Mouse (Mus musculus) CD4-positive helper T cell, adult 2 months (primary cell): Measurements from ENCODE around the gene Cks2.
A peak's percentile ranks its signal among the peaks of the same experiment; 100 is the strongest.
"Not testable (repeated sequence)": the region's sequence is repeated elsewhere in the genome, so short reads cannot be mapped to it uniquely, and the experiment has no call there.

Experiments used
- DNase-seq: peaks from one replicate; pipeline ENCODE4 v3.0.0-alpha.2; 2012; ENCODE audit warnings: low read depth, missing footprints, low spot score

The Cks2 gene

GRCm38 (mm10) chr13:51638958-51639357 is 6.1 kb upstream of the Cks2 start:
- peak; percentile 65 for DNase-seq

- DNase-seq: no peak
Measured at GRCm38 (mm10) chr13:51641424-51641823, 3.6 kb upstream of the Cks2 start.

GRCm38 (mm10) chr13:51642171-51642778 is 2.8 kb upstream of the Cks2 start:
- no peak for DNase-seq

DNA sequence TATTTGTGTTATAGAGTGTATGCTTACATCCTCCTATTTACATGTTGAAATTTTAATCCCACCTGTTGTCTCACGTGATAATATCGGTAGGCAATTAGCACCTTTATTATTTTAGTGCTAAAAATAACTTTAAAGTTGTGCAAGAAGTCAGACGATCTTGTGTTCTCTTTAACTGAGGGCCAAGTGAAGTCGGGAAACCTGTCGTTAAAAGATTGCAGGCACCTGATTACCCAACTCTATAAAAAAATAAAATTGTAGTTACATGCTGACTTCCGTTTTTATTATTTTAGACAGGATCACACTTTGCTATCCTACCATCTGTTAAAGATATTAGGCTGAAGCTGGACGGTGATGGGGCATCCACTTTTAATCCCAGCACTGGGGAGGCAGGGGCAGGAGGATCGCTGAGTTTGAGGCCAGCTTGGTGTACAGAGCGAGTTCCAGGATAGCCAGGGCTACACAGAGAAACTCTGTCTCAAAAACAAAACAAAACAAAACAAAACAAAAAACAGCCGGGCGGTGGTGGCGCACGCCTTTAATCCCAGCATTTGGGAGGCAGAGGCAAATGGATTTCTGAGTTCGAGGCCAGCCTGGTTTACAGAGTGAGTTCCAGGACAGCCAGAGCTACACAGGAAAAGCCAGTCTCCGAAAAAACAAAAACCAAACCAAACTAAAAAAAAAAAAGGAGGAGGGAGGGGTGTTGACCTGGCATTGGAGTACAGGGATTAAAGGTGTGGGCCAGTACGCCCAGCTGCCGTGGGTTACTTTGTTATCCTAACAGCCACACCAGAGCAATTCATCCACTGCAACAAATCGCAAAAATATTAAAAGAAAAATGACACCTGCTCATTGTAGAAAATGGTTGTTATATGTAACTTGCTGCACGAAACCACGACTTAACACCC is 856 bp upstream of the Cks2 start:
- DNase-seq: no peak

DNA sequence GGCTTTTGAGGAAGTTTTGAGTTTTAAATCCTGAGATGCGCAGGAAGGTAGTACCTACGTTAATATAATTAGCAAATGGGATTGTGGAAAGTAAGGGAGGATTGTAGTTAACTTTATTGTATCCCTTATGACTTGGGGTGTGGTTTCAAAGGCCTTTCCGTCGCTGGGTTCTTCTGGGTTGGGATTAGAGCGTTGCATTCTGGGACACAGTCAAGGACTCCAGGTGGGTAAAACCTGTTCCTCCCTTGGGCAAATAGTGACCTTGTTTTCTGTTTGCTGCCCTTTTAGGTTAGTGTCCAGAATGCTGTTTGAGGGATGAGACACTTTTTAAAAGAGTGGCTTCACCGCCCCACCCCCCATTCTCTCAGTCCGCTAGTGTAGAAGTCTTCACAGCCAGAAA is 840 bp downstream of the Cks2 start:
- DNase-seq: no peak

DNA sequence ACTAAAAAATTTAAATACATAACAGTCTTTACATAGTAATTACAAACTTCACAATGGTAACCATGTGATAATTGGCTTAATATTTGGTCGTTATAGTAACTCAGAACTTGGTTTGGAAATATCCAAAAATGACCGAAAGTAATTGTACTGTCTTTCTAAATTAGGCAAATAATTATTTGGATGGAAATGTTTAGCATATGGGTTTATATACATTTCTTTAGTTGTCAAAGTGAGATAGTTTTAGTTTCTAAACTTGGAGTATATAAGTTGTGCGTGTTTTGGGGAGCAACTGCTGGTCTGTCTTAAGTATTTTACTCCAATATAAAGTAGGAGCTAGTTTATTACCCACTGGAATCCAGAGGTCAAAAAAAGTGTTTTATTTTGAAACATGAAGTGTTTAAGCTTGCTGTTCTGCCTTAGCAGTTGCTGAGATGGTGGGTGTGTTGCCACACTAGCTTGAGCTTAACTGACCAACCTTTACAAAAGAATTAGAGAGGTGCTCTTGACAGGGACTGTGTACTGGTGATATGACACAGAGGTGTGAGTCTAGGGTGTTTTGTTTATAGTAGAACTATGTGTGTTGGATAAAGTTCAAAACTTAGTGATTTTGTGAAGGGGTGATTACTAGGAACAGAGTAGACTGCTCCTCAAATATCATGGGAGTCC is 1.5 kb downstream of the Cks2 start:
- DNase-seq: no peak

DNA sequence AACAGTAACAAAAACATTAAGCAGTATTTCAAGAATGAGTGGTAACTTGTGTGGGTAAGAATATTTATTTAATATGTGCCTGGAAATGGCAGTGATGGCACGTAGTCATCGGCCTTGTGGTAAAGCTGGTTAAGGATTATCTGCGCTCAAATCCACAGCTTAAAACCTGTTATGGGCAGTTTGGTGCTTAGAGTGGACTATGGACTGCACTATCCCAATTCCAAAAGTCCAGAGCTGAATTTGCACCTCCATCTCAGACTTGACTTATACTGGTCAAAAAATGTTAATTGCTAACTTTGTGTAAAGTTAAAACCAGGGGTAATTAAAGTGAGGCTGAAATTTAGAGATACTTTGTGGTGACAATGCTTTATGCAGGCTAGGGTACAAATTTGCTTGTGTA is 2.7 kb downstream of the Cks2 start:
- DNase-seq: no peak

DNA sequence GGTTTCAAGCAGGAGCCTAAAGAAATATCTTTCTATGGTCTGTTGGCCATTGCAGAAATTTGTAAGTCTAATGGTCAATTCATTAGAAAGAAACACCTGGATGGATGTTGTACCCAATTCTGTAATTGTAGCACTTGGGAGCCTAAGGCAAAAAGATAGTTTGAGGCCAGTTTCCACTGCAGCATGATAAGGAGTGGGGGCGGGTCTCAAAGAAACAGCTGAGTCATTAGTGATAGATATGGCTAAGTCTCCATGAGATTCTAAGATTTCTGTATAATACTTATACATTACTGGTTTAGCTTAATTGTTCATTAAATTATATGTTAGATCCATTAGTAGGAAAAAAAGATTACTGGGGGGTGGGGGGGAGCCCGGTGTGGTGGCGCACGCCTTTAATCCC is 3.2 kb downstream of the Cks2 start:
- DNase-seq: peak; percentile 15

DNA sequence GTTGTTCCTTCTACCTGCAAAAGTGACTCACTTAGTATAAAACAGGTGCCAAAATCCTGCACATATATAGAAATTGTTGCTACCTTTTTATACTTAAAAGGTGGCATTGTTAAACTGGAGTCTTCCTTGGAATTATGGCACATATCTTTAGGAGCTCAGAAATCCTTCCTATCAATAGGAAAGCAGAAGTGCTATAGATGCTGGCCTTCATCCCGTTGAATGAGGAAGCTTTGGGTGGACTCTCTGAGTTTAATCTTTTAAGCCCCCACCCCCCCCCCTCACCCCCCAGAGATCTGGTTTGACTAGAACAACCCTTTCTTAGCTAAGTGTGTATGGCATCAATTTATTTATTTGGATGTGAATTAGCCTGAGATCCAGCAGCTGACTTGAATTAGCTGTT is 4.7 kb downstream of the Cks2 start:
- no peak for DNase-seq

DNA sequence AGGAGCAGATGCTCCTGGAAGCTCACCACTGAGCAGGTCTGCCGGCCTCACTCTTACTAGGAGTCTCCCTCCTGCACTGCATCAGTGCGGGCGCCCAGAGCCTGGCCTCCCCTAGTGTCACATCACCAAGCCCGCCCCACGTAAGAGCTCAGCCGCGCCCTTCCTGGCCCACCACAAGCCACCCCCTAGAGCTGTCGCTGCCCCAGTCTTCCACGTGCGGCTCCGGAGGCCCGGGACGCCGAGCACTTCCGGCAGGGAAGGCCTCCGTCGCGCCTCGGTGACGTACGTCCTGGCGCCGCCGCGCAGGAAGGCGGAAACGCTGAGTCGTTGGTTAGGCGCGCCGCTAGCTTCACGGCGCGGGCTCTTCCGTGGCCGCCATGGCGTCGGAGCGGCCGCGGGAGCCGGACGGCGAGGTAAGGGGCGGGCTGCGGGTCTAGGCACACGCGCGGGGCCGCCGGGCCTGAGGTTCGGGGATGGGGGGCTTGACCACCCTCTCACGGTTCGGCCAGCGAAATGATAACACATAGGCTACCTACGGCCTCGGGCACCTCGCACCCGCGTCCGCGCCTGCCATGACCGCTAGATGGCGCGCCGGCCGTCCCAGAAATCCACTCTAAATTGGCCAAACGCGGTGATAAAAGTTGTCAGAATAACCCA is 6.5 kb downstream of the Cks2 start, which contains the start of gene Secisbp2:
TSS of gene Secisbp2 (plus strand) at position 290 of the 657 bp plus-strand sequence.
- peak; percentile 97 for DNase-seq

GRCm38 (mm10) chr13:51653159-51653558 is 8.1 kb downstream of the Cks2 start:
- DNase-seq: no peak

DNA sequence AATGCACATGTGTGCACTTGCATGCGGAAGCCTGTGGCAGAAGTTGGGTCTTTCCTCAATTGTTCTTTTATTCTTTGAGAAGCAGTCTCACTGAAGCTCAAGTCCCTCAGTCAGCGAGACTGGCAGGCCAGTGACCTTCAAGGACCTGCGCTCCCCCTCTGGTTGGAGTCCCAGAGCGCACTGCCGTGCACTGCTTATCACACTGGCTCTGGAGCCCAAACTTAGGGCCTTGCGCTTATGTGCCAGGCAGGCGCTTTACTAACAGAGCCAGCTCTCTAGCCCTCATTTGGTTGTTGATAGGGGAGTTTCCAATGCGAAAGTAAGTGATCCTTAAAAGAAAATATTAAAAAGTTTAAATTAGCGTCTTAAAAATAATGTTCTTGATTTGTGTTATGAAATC is 8.9 kb downstream of the Cks2 start:
- DNase-seq: no peak

DNA sequence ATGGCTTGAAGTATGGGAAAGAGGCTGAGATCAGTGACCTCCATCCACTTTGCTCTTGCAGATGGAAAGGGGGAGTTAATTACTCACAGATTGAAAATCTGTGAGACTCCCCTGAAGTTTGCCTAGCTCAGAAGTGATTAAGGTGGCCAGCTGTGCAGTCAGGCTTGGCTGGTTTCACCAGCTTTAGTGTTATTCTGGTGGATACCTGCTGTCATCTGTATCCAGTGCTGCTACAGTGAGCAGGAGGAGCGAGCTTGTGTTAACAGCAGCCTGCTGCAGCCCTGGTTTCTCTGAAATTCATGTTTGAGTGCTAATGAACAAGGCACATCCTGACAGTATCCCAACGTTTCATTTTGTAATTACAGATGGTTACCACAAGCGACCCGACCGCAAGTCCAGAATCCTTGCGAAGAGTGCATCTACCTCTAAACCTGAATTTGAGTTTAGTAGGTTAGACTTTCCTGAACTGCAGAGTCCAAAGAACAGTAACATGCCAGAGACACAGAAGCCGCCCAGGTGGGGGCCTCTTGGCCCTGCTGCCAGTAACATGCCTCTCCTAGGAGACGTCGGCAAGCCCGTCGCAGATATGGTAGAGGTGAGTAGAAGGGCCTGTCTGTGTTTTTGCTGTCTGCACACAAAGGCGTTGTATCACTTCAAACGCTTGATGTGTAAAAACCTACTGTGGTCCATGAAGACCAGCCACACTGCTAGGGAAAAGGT is 11.6 kb downstream of the Cks2 start:
- no peak for DNase-seq

GRCm38 (mm10) chr13:51658094-51658493 is 13.1 kb downstream of the Cks2 start:
- DNase-seq: no peak

GRCm38 (mm10) chr13:51659573-51659972 is 14.5 kb downstream of the Cks2 start:
- DNase-seq: no peak

DNA sequence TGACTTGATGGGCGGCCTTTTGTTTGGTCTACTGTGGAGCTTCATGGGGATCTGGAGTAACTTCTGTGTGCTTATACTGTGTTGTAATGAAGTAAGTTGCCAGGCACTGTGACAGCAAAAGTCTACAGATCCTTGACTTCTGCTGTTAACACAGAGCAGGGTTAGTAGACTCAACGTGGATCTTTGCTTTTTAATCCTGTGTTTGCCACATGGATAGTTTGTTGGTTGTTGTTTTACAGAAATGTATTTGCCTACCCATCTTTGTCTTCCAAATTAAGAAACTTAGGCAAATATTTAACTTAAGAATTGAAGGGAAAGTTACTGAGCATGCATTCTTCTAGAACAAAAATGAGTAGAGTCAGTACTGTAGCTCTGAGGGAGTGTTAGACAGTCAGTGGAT is 18.5 kb downstream of the Cks2 start:
- DNase-seq: no peak

- not testable (repeated sequence) for DNase-seq
Measured at GRCm38 (mm10) chr13:51668195-51668594, 23.2 kb downstream of the Cks2 start.

DNA sequence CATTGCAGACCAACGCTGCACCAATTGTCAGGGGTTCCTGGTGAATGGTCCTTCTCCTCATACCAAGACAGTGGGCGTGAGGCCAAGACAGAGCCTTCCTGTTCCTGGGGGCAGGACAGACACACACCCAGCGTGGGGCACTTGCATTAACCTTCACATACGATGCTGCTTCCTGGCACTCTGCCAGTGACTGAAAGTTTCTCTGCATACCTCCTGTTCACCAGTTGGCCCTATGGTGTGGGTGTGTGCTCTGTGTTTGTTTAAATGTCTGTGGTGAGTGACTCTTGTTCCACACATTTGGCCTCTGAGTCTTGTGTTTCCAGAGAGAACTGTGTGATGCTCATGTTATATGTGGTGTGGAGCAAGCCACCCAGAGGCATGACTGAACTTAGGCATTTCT is 31.6 kb downstream of the Cks2 start:
- peak; percentile 50 for DNase-seq

GRCm38 (mm10) chr13:51677041-51677440 is 32.0 kb downstream of the Cks2 start:
- peak; percentile 62 for DNase-seq

- DNase-seq: no peak
Measured at GRCm38 (mm10) chr13:51677630-51678185, 32.7 kb downstream of the Cks2 start.

DNA sequence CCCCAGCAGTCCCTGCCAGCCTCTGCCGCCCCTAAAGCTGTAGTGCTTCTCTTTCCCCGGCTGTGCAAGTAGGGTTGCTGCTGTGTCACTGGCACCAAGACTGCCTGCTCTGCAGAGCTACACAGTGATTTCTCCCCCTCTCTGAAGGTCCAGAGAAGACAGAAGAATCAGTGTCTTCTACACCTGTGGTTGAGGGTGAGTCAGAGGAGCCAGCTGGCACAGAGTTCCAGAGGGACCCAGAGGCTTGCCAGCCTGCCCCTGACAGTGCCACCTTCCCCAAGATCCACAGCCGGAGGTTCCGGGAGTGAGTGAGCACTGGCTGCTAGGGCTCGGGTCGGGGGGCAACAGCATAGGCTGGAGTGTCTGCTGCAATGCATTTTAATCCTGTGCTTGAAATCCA is 33.7 kb downstream of the Cks2 start:
- no peak for DNase-seq
